Mouse (Mus musculus) cerebellum, adult 2 months (tissue): ENCODE measurements around the gene Coro1c. TPM values are rescaled to one million over a fixed set of nuclear protein-coding genes. Genes with fewer than 3 reads are reported as not detected.

Source experiments
- DNase-seq, 2 experiments: peaks; one replicate each; pipeline ENCODE4 v3.0.0; 2021
- H3K27ac ChIP-seq: fragments of 200-500 bp; 2 replicates; pipeline ENCODE4 v1.5.1; 2012; ENCODE audit warnings: low read length, control low read depth, inconsistent platforms; ENCODE audit not compliant: insufficient read depth
- H3K27me3 ChIP-seq: fragments of 200-500 bp; 2 replicates; pipeline ENCODE4 v1.6.1; 2012; ENCODE audit warnings: inconsistent platforms, mild to moderate bottlenecking, low read length, moderate library complexity; ENCODE audit not compliant: control insufficient read depth, insufficient read depth
- H3K4me1 ChIP-seq: fragments of 200-500 bp; 2 replicates; pipeline ENCODE4 v1.6.1; 2011; ENCODE audit warnings: low read length; ENCODE audit not compliant: control insufficient read depth, insufficient read depth
- H3K4me3 ChIP-seq: fragments of 200-500 bp; replicated peaks from 2 replicates; pipeline ENCODE3; 2011; ENCODE audit warnings: mild to moderate bottlenecking, low read depth, low read length, control low read depth; ENCODE audit not compliant: insufficient read depth
- CTCF ChIP-seq: fragments of 200-500 bp; IDR thresholded peaks from 2 replicates; pipeline ENCODE4 v1.5.1; 2011; ENCODE audit warnings: low read depth, mild to moderate bottlenecking, control low read depth, low read length, moderate library complexity, borderline replicate concordance; ENCODE audit not compliant: insufficient read depth
- POLR2A ChIP-seq: fragments of 200-500 bp; IDR thresholded peaks from 2 replicates; pipeline ENCODE4 v1.6.1; 2011; ENCODE audit warnings: low read length, control low read depth, borderline replicate concordance; ENCODE audit not compliant: insufficient read depth
- WGBS: fragments of 180-500 bp; shearing (Covaris S2); methylation state at CpG from one replicate; pipeline ENCODE4 v1.1.7; 2018; 5-methylcytosine and 5-hydroxymethylcytosine counted together
- polyA plus RNA-seq: library from polyadenylated mRNA; depleted of rRNA; stranded (reverse); fragments of >200 nt; gene quantifications from 2 replicates; pipeline ENCODE4 v1.2.3, GENCODE M21; 2012

Coro1c gene
- polyA plus RNA-seq, 1 experiment: 90.2 TPM

GRCm38 (mm10) chr5:113840443-113840842, 68.1 kb downstream of the Coro1c start:
- Histone ChIP-seq H3K4me1 (no peaks in the 10 kb centered on the region), H3K4me3 (no peak overlapping the region), H3K27me3 (no peaks in the 10 kb centered on the region), H3K27ac (no peak overlapping the region)
- TF ChIP-seq POLR2A (no peak), CTCF (no peak)
- no peak for DNase-seq
- 93% methylated on average over 4 of the region's 4 CpGs for WGBS

GRCm38 (mm10) chr5:113836961-113837360, 71.6 kb downstream of the Coro1c start:
- DNase-seq: no peak
- Histone ChIP-seq H3K27ac (no peak overlapping the region), H3K4me3 (no peak overlapping the region), H3K27me3 (no peaks in the 10 kb centered on the region), H3K4me1 (no peaks in the 10 kb centered on the region)
- 87% methylated on average over 10 of the region's 10 CpGs for WGBS
- TF ChIP-seq CTCF (no peak), POLR2A (no peak)

- H3K4me3 ChIP-seq: no peak overlapping the region
- H3K27ac ChIP-seq: no peak overlapping the region
- no peaks in the 10 kb centered on the region for H3K27me3 ChIP-seq
- TF ChIP-seq CTCF (no peak), POLR2A (no peak)
- 64% methylated on average over 16 of the region's 16 CpGs for WGBS
- no peaks in the 10 kb centered on the region for H3K4me1 ChIP-seq
- no peak for DNase-seq
These were observed 75.1 kb downstream of the Coro1c start for GRCm38 (mm10) chr5:113833316-113833947.

GRCm38 (mm10) chr5:113832490-113832901, 76.1 kb downstream of the Coro1c start, which contains the start of gene Selplg:
TSS of gene Selplg (minus strand) at chr5:113832644.
- H3K4me1 ChIP-seq: no peaks in the 10 kb centered on the region
- H3K27me3 ChIP-seq: no peaks in the 10 kb centered on the region
- no peak within 1 kb of the TSS for H3K4me3 ChIP-seq
- H3K27ac ChIP-seq: no peak within 1 kb of the TSS
- no peak for DNase-seq
- 41% methylated on average over 8 of the region's 8 CpGs for WGBS
- TF ChIP-seq POLR2A (no peak), CTCF (no peak)

- TF ChIP-seq POLR2A: no peak
- no peak for TF ChIP-seq CTCF
- Histone ChIP-seq H3K27me3 (no peaks in the 10 kb centered on the region), H3K4me3 (no peak overlapping the region), H3K4me1 (no peaks in the 10 kb centered on the region), H3K27ac (no peak overlapping the region)
- 74% methylated on average over 3 of the region's 3 CpGs for WGBS
- no peak for DNase-seq
These were observed 76.8 kb downstream of the Coro1c start for GRCm38 (mm10) chr5:113831741-113832140.

GRCm38 (mm10) chr5:113830796-113831195, 77.8 kb downstream of the Coro1c start:
- DNase-seq: no peak
- TF ChIP-seq CTCF (no peak), POLR2A (no peak)

GRCm38 (mm10) chr5:113830292-113830643, 78.3 kb downstream of the Coro1c start:
- no peak for DNase-seq
- no peak overlapping the region for H3K27ac ChIP-seq
- no peaks in the 10 kb centered on the region for H3K27me3 ChIP-seq
- TF ChIP-seq POLR2A: no peak
- no peak for TF ChIP-seq CTCF
- no peak overlapping the region for H3K4me3 ChIP-seq
- 71% methylated on average over 10 of the region's 10 CpGs for WGBS
- no peaks in the 10 kb centered on the region for H3K4me1 ChIP-seq

More at GRCm38 (mm10) chr5:113830796-113831195, 77.8 kb downstream of the Coro1c start:
- Histone ChIP-seq H3K4me3 (no peak overlapping the region), H3K27me3 (no peaks in the 10 kb centered on the region), H3K27ac (no peak overlapping the region), H3K4me1 (no peaks in the 10 kb centered on the region)
- WGBS: 85% methylated on average over 5 of the region's 5 CpGs

- Histone ChIP-seq H3K4me3 (no peak overlapping the region), H3K4me1 (no peaks in the 10 kb centered on the region), H3K27ac (no peak overlapping the region), H3K27me3 (no peaks in the 10 kb centered on the region)
- 78% methylated on average over 7 of the region's 7 CpGs for WGBS
- TF ChIP-seq POLR2A (no peak), CTCF (no peak)
- DNase-seq: no peak
These were observed 78.8 kb downstream of the Coro1c start for GRCm38 (mm10) chr5:113829566-113830291.
